Mouse (Mus musculus): ENCODE measurements around the gene Klf13. TPM values are rescaled to one million over a fixed set of nuclear protein-coding genes. Genes with fewer than 3 reads are reported as not detected.

Klf13 gene
- polyA plus RNA-seq, 1 experiment from 2014 or later: 31.1 TPM

GRCm38 (mm10) chr7:63896968-63897468, 41.7 kb downstream of the Klf13 start:
- Histone ChIP-seq H3K27ac (ENCODE audit: low read length) (peak overlapping the region; percentile 10; the same call in 1 of the 2 replicates), H3K36me3 (ENCODE audit: control insufficient read depth, insufficient read depth) (no peaks in the 10 kb centered on the region), H3K4me2 (ENCODE audit: low read length) (peak overlapping the region; percentile 62), H3K9me3 (ENCODE audit: control insufficient read depth, low read length) (no peaks in the 10 kb centered on the region), H3K27me3 (replicated peaks; ENCODE audit: control insufficient read depth, insufficient read depth, low read length) (no peaks in the 10 kb centered on the region), H3K9ac (replicated peaks; ENCODE audit: low read depth, low read length) (peak overlapping the region; percentile 39), H3K4me3 (replicated peaks; ENCODE audit: low read length) (peak overlapping the region; percentile 29), H3K4me1 (replicated peaks; ENCODE audit: control insufficient read depth, insufficient read depth, low read length) (peaks cover 56% of the 10 kb centered on the region)
- WGBS: 1% methylated on average over 22 of the region's 22 CpGs
- peak; percentile 75 for ATAC-seq

- WGBS: 22% methylated on average over 17 of the region's 17 CpGs
- H3K4me2 ChIP-seq (ENCODE audit: low read length): peak overlapping the region; percentile 62
- no peak; the same call in 1 of the 2 replicates for ATAC-seq
- peaks cover 51% of the 10 kb centered on the region for H3K4me1 ChIP-seq (replicated peaks; ENCODE audit: control insufficient read depth, insufficient read depth, low read length)
- peak overlapping the region; percentile 39 for H3K9ac ChIP-seq (replicated peaks; ENCODE audit: low read depth, low read length)
- no peaks in the 10 kb centered on the region for H3K9me3 ChIP-seq (ENCODE audit: control insufficient read depth, low read length)
- no peaks in the 10 kb centered on the region for H3K27me3 ChIP-seq (replicated peaks; ENCODE audit: control insufficient read depth, insufficient read depth, low read length)
- H3K36me3 ChIP-seq (ENCODE audit: control insufficient read depth, insufficient read depth): no peaks in the 10 kb centered on the region
- peak overlapping the region; percentile 29 for H3K4me3 ChIP-seq (replicated peaks; ENCODE audit: low read length)
- no peak overlapping the region for H3K27ac ChIP-seq (ENCODE audit: low read length)
Observed at GRCm38 (mm10) chr7:63896276-63896967, 42.3 kb downstream of the Klf13 start.

GRCm38 (mm10) chr7:63895223-63895622, 43.5 kb downstream of the Klf13 start:
- no peak for ATAC-seq
- no peak overlapping the region for H3K9ac ChIP-seq (replicated peaks; ENCODE audit: low read depth, low read length)
- H3K4me3 ChIP-seq (replicated peaks; ENCODE audit: low read length): no peak overlapping the region
- no peak overlapping the region for H3K4me2 ChIP-seq (ENCODE audit: low read length)
- no peaks in the 10 kb centered on the region for H3K27me3 ChIP-seq (replicated peaks; ENCODE audit: control insufficient read depth, insufficient read depth, low read length)
- 91% methylated on average over 3 of the region's 3 CpGs for WGBS
- peaks cover 3% of the 10 kb centered on the region; the same call in 1 of the 2 replicates for H3K36me3 ChIP-seq (ENCODE audit: control insufficient read depth, insufficient read depth)
- no peaks in the 10 kb centered on the region for H3K9me3 ChIP-seq (ENCODE audit: control insufficient read depth, low read length)
- peaks cover 45% of the 10 kb centered on the region for H3K4me1 ChIP-seq (replicated peaks; ENCODE audit: control insufficient read depth, insufficient read depth, low read length)
- H3K27ac ChIP-seq (ENCODE audit: low read length): no peak overlapping the region

GRCm38 (mm10) chr7:63894662-63895061, 44.1 kb downstream of the Klf13 start:
- Histone ChIP-seq H3K4me1 (replicated peaks; ENCODE audit: control insufficient read depth, insufficient read depth, low read length) (peaks cover 45% of the 10 kb centered on the region), H3K36me3 (ENCODE audit: control insufficient read depth, insufficient read depth) (peaks cover 3% of the 10 kb centered on the region; the same call in 1 of the 2 replicates), H3K4me3 (replicated peaks; ENCODE audit: low read length) (no peak overlapping the region), H3K27ac (ENCODE audit: low read length) (no peak overlapping the region), H3K27me3 (replicated peaks; ENCODE audit: control insufficient read depth, insufficient read depth, low read length) (no peaks in the 10 kb centered on the region), H3K9ac (replicated peaks; ENCODE audit: low read depth, low read length) (no peak overlapping the region), H3K4me2 (ENCODE audit: low read length) (no peak overlapping the region), H3K9me3 (ENCODE audit: control insufficient read depth, low read length) (no peaks in the 10 kb centered on the region)
- WGBS: 34% methylated on average over 4 of the region's 4 CpGs
- ATAC-seq: no peak

- Histone ChIP-seq H3K4me2 (ENCODE audit: low read length) (no peak overlapping the region; the same call in 1 of the 2 replicates), H3K27ac (ENCODE audit: low read length) (peak overlapping the region; percentile 85), H3K4me1 (replicated peaks; ENCODE audit: control insufficient read depth, insufficient read depth, low read length) (peaks cover 45% of the 10 kb centered on the region), H3K36me3 (ENCODE audit: control insufficient read depth, insufficient read depth) (peaks cover 3% of the 10 kb centered on the region; the same call in 1 of the 2 replicates), H3K9ac (replicated peaks; ENCODE audit: low read depth, low read length) (no peak overlapping the region), H3K27me3 (replicated peaks; ENCODE audit: control insufficient read depth, insufficient read depth, low read length) (no peaks in the 10 kb centered on the region), H3K9me3 (ENCODE audit: control insufficient read depth, low read length) (no peaks in the 10 kb centered on the region), H3K4me3 (replicated peaks; ENCODE audit: low read length) (no peak overlapping the region)
- peak; percentile 51 for ATAC-seq
- WGBS: 32% methylated on average over 4 of the region's 4 CpGs
Observed at GRCm38 (mm10) chr7:63893729-63894128, 45.0 kb downstream of the Klf13 start.

GRCm38 (mm10) chr7:63893201-63893600, 45.5 kb downstream of the Klf13 start:
- H3K9me3 ChIP-seq (ENCODE audit: control insufficient read depth, low read length): no peaks in the 10 kb centered on the region

GRCm38 (mm10) chr7:63891488-63892075, 47.1 kb downstream of the Klf13 start:
- H3K4me3 ChIP-seq (replicated peaks; ENCODE audit: low read length): no peak overlapping the region
- no peaks in the 10 kb centered on the region for H3K9me3 ChIP-seq (ENCODE audit: control insufficient read depth, low read length)
- no peak overlapping the region for H3K9ac ChIP-seq (replicated peaks; ENCODE audit: low read depth, low read length)
- WGBS: 72% methylated on average over 43 of the region's 43 CpGs
- peaks cover 3% of the 10 kb centered on the region; the same call in 1 of the 2 replicates for H3K36me3 ChIP-seq (ENCODE audit: control insufficient read depth, insufficient read depth)
- no peak for ATAC-seq
- H3K27ac ChIP-seq (ENCODE audit: low read length): no peak overlapping the region
- peaks cover 30% of the 10 kb centered on the region for H3K4me1 ChIP-seq (replicated peaks; ENCODE audit: control insufficient read depth, insufficient read depth, low read length)
- H3K4me2 ChIP-seq (ENCODE audit: low read length): no peak overlapping the region
- no peaks in the 10 kb centered on the region for H3K27me3 ChIP-seq (replicated peaks; ENCODE audit: control insufficient read depth, insufficient read depth, low read length)

More at GRCm38 (mm10) chr7:63893201-63893600, 45.5 kb downstream of the Klf13 start:
- Histone ChIP-seq H3K27ac (ENCODE audit: low read length) (peak overlapping the region; percentile 85), H3K4me3 (replicated peaks; ENCODE audit: low read length) (no peak overlapping the region), H3K9ac (replicated peaks; ENCODE audit: low read depth, low read length) (no peak overlapping the region), H3K4me2 (ENCODE audit: low read length) (no peak overlapping the region), H3K4me1 (replicated peaks; ENCODE audit: control insufficient read depth, insufficient read depth, low read length) (peaks cover 45% of the 10 kb centered on the region), H3K27me3 (replicated peaks; ENCODE audit: control insufficient read depth, insufficient read depth, low read length) (no peaks in the 10 kb centered on the region), H3K36me3 (ENCODE audit: control insufficient read depth, insufficient read depth) (peaks cover 3% of the 10 kb centered on the region; the same call in 1 of the 2 replicates)
- 0 out of 2 replicates have a peak, but pooled peaks have one; percentile 21 for ATAC-seq
- WGBS: 29% methylated on average over 5 of the region's 5 CpGs

- Histone ChIP-seq H3K27me3 (replicated peaks; ENCODE audit: control insufficient read depth, insufficient read depth, low read length) (no peaks in the 10 kb centered on the region), H3K4me3 (replicated peaks; ENCODE audit: low read length) (no peak overlapping the region), H3K9ac (replicated peaks; ENCODE audit: low read depth, low read length) (no peak overlapping the region), H3K4me2 (ENCODE audit: low read length) (no peak overlapping the region), H3K27ac (ENCODE audit: low read length) (no peak overlapping the region), H3K36me3 (ENCODE audit: control insufficient read depth, insufficient read depth) (peaks cover 3% of the 10 kb centered on the region; the same call in 1 of the 2 replicates), H3K9me3 (ENCODE audit: control insufficient read depth, low read length) (no peaks in the 10 kb centered on the region), H3K4me1 (replicated peaks; ENCODE audit: control insufficient read depth, insufficient read depth, low read length) (peaks cover 15% of the 10 kb centered on the region)
- WGBS: 64% methylated on average over 9 of the region's 9 CpGs
- no peak for ATAC-seq
Observed at GRCm38 (mm10) chr7:63889116-63889975, 49.4 kb downstream of the Klf13 start.
